Mouse (Mus musculus) ES-E14 (cell line): Measurements from ENCODE around the gene Hist1h2bb. TPM values are rescaled to one million over a fixed set of nuclear protein-coding genes. Genes with fewer than 3 reads are reported as not detected.
"Not testable (repeated sequence)": the region's sequence is repeated elsewhere in the genome, so short reads cannot be mapped to it uniquely, and the experiment has no call there.

ENCODE experiments used
- DNase-seq: peaks from one replicate; pipeline ENCODE4 v3.0.0-alpha.2; 2013; ENCODE audit warnings: low read depth, low spot score
- H3K27ac ChIP-seq: 2 replicates; pipeline ENCODE4 v1.5.1; 2012; ENCODE audit warnings: low read depth, mild to moderate bottlenecking, low read length, moderate library complexity, mixed read lengths; ENCODE audit not compliant: poor library complexity, insufficient read depth, severe bottlenecking
- H3K36me3 ChIP-seq: 2 replicates; pipeline ENCODE4 v1.6.1; 2012; ENCODE audit warnings: mild to moderate bottlenecking, low read length, moderate library complexity, mixed read lengths; ENCODE audit not compliant: control insufficient read depth, poor library complexity, insufficient read depth, severe bottlenecking
- H3K4me1 ChIP-seq, 2 experiments: fragments of 150-350 bp in 1 of 2; sonication (generic) in 1 of 2; 2 replicates each; pipeline ENCODE4 v1.6.1; 2012; ENCODE audit warnings: low read length in 2 of 2, mild to moderate bottlenecking in 1 of 2, mixed read lengths in 1 of 2; ENCODE audit not compliant: control insufficient read depth in 2 of 2, insufficient read depth in 2 of 2, poor library complexity in 1 of 2
- H3K4me3 ChIP-seq, 2 experiments: fragments of 150-350 bp in 1 of 2; sonication (generic) in 1 of 2; 2 replicates each; pipeline ENCODE4 v1.5.1; 2012; ENCODE audit warnings: low read length in 2 of 2, low read depth in 1 of 2, mild to moderate bottlenecking in 1 of 2, mixed read lengths in 1 of 2; ENCODE audit not compliant: insufficient read depth in 1 of 2, poor library complexity in 1 of 2, severe bottlenecking in 1 of 2
- H3K9ac ChIP-seq: 2 replicates; pipeline ENCODE4 v1.6.1; 2012; ENCODE audit warnings: low read depth, mild to moderate bottlenecking, low read length, mixed read lengths; ENCODE audit not compliant: poor library complexity, insufficient read depth, severe bottlenecking
- H3K9me3 ChIP-seq: fragments of 150-350 bp; sonication (generic); 2 replicates; pipeline ENCODE4 v1.6.1; 2012; ENCODE audit warnings: low read depth, mild to moderate bottlenecking, low read length; ENCODE audit not compliant: control insufficient read depth, insufficient read depth
- CHD2 ChIP-seq: IDR thresholded peaks from 2 replicates; pipeline ENCODE4 v1.6.1; 2014; ENCODE audit warnings: mild to moderate bottlenecking, low read depth, low read length, inconsistent platforms
- HCFC1 ChIP-seq: IDR thresholded peaks from 2 replicates; pipeline ENCODE4 v1.6.1; 2012; ENCODE audit warnings: low read length, inconsistent platforms, borderline replicate concordance; ENCODE audit not compliant: insufficient read depth
- MAFK ChIP-seq: IDR thresholded peaks from 2 replicates; pipeline ENCODE4 v1.6.1; 2014; ENCODE audit warnings: mild to moderate bottlenecking, low read depth, low read length, inconsistent platforms; ENCODE audit not compliant: insufficient read depth
- ZC3H11A ChIP-seq: IDR thresholded peaks from 2 replicates; pipeline ENCODE4 v1.6.1; 2012; ENCODE audit warnings: low read depth, mild to moderate bottlenecking, inconsistent platforms, low read length, borderline replicate concordance
- ZNF384 ChIP-seq: IDR thresholded peaks from 2 replicates; pipeline ENCODE4 v1.6.1; 2012; ENCODE audit warnings: low read depth, low read length, inconsistent platforms
- in situ Hi-C, 2 experiments: fragments of 600-800 bp; cut with MboI; formaldehyde crosslinking; loops; one replicate each; pipeline ENCODE4 v1.15.1; 2025; ENCODE audit warnings: low sequenced_read_pairs in 2 of 2, inconsistent platforms in 1 of 2; ENCODE audit not compliant: unreplicated experiment in 2 of 2
- total RNA-seq: library from RNA; depleted of rRNA; stranded (reverse); fragments of 300-350 nt; gene quantifications from 2 replicates; pipeline ENCODE4 v1.2.3, GENCODE M21; 2012

The Hist1h2bb gene
- total RNA-seq, 1 experiment = 1,736 TPM

DNA sequence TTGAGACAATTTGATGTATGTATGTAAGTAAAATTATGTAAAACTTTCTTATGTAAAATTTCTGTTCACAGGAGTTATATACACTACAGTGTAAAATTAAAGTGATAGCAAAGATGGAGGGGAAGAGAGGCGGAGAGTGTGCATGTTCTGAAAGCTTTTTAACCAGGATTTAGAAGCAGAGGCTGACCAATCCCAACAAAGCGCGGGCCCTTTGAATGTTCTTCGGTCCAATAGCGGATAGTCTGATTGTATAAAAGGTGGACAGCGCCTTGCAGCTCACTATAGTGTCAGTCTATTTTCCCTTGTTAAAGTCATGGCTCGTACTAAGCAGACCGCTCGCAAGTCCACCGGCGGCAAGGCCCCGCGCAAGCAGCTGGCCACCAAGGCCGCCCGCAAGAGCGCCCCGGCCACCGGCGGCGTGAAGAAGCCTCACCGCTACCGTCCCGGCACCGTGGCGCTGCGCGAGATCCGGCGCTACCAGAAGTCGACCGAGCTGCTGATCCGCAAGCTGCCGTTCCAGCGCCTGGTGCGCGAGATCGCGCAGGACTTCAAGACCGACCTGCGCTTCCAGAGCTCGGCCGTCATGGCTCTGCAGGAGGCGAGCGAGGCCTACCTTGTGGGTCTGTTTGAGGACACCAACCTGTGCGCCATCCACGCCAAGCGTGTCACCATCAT, 5.7 kb downstream of the Hist1h2bb start, which contains the start of gene Hist1h3b:
TSS of gene Hist1h3b (plus strand) at position 201 of the 675 bp plus-strand sequence.
- Histone ChIP-seq H3K4me3 (peak within 1 kb of the TSS; percentile 63 to 67), H3K9ac (peak within 1 kb of the TSS; percentile 84), H3K27ac (peak within 1 kb of the TSS; percentile 94)
- not testable (repeated sequence) for H3K36me3 ChIP-seq, H3K4me1 ChIP-seq, H3K9me3 ChIP-seq, DNase-seq
- 0 out of 2 replicates have a peak, but pooled peaks have one; percentile 39 for TF ChIP-seq CHD2
- in situ Hi-C loops = loop anchor here in 1 of 2 experiments (25.0 kb wide), 1 partner anchor 1715 kb away; the partner anchor contains the start of genes Hist1h2ag, Hist1h2ah, Hist1h2bj and Hist1h2bk

DNA sequence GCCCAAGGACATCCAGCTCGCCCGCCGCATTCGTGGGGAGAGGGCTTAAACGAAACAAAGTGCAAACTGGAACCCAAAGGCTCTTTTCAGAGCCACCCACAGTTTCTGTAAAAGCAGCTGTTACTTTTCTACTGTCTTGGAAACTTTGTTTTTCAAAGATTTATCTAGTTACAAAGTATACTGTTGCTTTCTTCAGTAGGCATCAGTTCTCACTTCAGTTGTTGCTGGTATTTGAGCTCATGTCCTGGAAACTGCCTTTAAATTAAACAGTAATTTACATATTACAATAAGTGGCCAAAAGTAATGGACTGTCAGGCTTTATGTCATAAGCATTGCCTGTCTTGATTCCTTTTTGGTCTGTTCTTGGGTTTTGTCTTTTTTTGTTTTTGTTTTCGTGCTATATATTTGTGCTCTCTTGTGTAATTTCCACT, 6.2 kb downstream of the Hist1h2bb start:
- Histone ChIP-seq H3K9ac (peak overlapping the region; percentile 75), H3K4me1 (peaks cover 0 to 5% of the 10 kb centered on the region in 2 experiments; a peak in 1 of 4 replicates), H3K36me3 (no peaks in the 10 kb centered on the region), H3K9me3 (no peaks in the 10 kb centered on the region), H3K4me3 (peak overlapping the region; percentile 19 to 61), H3K27ac (peak overlapping the region; percentile 77)
- TF ChIP-seq ZNF384 (no peak), HCFC1 (no peak), ZC3H11A (no peak), MAFK (no peak), CHD2 (no peak)
- in situ Hi-C loops = loop anchor here in 1 of 2 experiments (25.0 kb wide), 1 partner anchor 1715 kb away; the partner anchor contains the start of genes Hist1h2ag, Hist1h2ah, Hist1h2bj and Hist1h2bk
- DNase-seq = no peak

DNA sequence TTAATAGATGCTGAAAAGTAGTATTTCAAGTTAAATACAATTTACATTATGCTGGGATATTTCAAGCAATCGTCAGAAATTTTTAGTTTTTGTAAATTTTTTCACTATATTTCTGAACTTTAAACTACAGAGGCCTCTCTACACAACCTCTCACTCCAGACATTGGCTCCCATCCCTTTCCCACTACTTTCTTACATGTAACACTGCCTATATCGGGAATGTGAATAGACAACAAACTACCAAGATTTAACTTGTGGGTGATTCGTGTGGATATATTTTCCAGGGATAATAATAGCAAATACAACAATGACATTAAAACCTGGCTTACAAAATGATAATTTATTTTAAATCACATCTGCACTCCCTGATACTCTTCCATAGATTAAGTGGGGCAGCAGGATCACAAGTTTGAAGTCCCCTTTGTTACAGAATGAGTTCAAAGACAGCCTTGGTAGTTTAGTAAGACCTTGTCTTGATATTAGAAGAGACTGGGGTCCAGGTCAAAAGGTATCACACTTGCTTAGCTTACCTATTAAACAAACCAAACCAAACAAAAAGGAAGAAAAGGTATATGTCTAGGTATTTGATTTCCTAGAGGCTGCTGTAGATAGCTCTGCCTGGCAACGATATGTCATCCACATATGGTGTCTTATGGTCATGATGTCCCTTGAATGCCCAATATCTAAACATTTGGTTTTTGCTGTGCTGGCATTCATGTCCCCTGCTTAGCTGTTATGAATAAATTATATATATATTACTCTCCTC, 7.0 kb downstream of the Hist1h2bb start:
- no peak for TF ChIP-seq ZNF384
- no peak for TF ChIP-seq MAFK
- no peak for TF ChIP-seq ZC3H11A
- no peak for TF ChIP-seq CHD2
- TF ChIP-seq HCFC1 = no peak
- Histone ChIP-seq H3K9ac (no peak overlapping the region; the same call in 1 of the 2 replicates), H3K4me3 (peak overlapping the region in 1 of 2 experiments; percentile 19; a peak in 2 of 4 replicates), H3K36me3 (no peaks in the 10 kb centered on the region), H3K4me1 (peaks cover 0 to 6% of the 10 kb centered on the region in 2 experiments; a peak in 1 of 4 replicates), H3K9me3 (no peaks in the 10 kb centered on the region), H3K27ac (peak overlapping the region; percentile 40; the same call in 1 of the 2 replicates)
- DNase-seq = no peak
- in situ Hi-C loops = loop anchor here in 1 of 2 experiments (25.0 kb wide), 1 partner anchor 1716 kb away; the partner anchor contains the start of genes Hist1h2ag, Hist1h2ah, Hist1h2bj and Hist1h2bk

DNA sequence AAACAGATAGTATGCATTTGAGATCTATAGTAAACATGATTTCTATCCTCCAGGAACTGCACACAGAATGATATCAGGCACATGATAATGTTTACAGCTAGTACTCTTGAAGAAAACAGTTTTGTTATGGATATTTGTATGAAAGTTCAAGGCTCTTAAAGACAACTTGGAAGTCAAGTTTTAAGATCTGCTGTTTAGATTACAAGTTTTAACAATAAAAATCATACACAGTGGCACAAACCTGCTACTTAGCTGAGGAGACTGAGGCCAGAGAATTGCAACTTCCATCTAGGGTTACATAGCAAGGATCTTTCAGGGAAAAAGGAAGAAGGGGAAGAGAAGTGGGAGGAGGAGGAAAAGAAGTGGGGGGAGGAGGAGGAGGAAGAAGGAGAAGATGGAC, 8.5 kb downstream of the Hist1h2bb start:
- no peak for DNase-seq
- no peak overlapping the region; the same call in 1 of the 2 replicates for H3K27ac ChIP-seq
- H3K9me3 ChIP-seq = no peaks in the 10 kb centered on the region
- H3K4me3 ChIP-seq = no peak overlapping the region
- H3K9ac ChIP-seq = no peak overlapping the region; the same call in 1 of the 2 replicates
- TF ChIP-seq HCFC1 (no peak), MAFK (no peak), CHD2 (no peak)
- in situ Hi-C loops = loop anchor here in 1 of 2 experiments (25.0 kb wide), 1 partner anchor 1718 kb away; the partner anchor contains the start of genes Hist1h2ag, Hist1h2ah, Hist1h2bj and Hist1h2bk
- H3K36me3 ChIP-seq = no peaks in the 10 kb centered on the region
- peaks cover 0 to 4% of the 10 kb centered on the region in 2 experiments; a peak in 1 of 4 replicates for H3K4me1 ChIP-seq
